Mouse (Mus musculus) cerebellum, adult 9-10 months (tissue): ENCODE measurements around the gene Adat1.
"Not testable (repeated sequence)": the region's sequence is repeated elsewhere in the genome, so short reads cannot be mapped to it uniquely, and the experiment has no call there.

Source experiments
- DNase-seq: peaks from one replicate; pipeline ENCODE4 v3.0.0; 2022

Gene Adat1

DNA sequence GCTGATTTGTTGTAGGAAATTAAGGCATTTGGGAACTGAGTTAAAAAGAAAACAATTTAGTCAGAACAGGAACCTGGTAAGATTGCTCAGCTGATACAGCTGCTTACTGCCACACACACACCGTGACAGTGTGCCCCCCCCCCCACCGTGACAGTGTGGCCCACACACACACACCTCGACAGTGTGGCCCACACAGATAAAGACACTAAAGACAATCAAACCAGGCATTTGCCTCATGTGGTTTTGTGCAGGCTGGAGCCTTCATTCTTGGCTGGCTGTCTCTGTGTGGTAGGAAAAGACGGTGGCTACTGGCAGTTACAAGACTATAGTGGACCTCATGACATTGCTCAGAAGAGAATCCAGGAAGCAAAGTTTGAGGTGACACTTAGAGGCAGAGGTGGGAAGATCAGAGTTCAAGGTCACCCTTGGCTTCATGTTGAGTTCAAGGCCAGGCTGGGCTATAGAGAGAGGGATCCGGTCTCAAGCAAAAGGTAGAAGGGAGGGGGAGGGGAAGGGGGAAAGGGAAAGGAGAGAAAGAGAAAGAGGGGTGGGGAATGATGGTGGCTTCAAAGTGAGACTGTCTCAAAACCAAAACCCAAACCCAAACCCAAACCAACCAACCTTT lies 24.7 kb downstream of the Adat1 start:
- DNase-seq: no peak

DNA sequence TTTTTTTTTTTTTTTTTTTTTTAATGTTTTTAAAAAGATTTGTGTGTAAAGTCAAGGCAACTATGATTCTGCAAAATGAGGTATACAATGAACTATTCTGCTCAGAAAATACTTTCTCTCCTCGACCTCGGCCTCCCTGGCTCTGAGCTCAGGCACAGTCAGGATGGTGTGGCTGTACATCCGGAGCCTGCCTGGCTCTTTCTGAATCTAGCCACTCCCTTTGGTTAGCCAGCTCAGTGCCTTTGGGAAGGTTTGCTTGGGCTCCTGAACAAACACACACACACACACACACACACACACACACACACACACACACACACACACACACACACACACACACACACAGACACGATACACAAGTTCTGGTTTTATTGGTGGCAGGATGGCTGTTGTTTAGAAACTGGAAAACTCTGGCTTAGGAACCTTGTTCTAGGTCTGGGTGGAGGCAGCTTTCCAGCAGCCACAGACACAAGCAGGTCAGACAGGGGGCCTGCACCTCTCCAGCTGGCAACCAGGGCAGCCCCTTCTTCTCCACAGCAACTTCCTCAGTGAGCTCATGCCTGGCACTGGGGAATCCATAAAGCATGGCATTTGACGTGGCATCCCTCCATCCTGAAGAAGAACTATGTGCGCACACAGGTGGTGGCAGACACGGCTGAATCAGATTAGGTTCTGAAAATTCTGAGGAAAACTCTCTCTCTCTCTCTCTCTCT lies 27.1 kb downstream of the Adat1 start:
- no peak for DNase-seq

DNA sequence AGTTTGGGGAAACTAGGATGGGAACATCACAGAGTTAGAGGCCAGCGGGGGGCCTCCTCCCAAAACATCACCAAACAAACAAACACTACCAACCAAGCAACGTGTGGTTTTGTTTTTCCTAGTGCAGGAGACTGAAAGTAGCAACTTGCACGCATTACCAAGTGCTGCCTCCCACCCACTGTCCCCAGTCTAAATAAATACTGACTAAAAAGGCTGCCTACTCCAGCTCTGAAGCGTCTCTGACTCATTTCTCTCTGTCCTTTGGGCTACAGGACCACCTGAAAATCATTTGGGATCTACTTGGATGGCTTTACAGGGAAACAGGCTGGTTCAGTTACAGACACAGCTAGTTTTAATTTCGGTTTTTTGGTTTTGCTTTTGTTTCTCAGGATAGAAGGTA lies 27.8 kb downstream of the Adat1 start:
- no peak for DNase-seq

DNA sequence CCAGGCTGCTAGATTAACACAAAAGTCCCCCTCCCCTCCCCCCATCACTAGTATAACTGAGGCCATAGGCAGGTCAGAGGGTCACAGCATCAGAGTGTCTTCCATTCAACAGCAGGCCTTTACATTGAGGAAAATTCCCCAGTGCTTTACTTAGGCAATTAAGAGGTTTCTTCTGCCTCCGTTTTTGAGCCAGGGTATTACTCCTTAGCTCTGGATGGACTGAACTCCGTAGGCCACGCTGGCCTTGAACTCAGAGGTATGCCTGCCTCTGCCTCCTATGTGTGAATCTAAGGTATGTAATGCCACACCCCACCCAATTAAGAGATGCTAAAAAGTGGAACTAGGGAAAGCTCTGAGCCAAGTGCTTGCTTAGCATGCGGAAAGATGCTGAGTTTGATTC lies 28.6 kb downstream of the Adat1 start:
- no peak for DNase-seq

DNA sequence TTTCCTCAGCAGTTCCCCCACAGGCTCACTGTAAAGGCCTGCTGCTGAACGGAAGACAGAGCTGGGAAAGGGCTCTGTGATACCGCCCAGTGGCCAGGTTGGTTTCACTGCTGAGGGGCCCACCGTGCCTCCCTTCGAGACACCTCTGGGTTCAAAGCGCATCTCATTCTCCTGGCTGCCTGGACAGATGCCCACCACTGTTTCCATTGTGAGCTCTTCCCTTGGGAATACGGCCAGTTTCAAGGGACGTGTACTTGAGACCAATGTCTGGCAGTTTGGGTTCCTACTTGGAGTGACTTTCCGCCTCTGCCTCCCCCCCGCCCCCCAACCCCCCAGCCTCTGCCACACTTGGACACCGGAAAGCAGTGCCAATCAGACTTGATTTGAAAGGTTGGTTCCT lies 29.0 kb downstream of the Adat1 start:
- DNase-seq: no peak

DNA sequence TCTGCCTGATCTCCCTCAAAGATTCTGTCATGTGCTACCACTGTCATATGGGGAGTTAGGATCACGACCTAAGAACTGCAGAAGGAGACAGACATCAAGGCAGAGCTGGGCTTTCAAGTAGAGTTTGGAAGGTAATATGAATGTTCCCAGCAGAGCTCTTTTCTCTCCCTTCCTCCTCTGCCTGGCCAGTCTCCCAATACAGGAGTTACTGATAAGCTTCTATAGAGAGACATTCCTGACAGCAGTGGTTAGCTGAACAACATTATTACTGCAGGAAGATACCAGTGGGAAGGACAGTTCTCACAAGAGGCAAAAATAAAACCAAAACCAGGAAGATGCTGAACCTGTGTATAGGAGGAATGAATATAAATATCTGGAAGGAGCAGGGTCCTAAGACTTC lies 29.5 kb downstream of the Adat1 start:
- DNase-seq: no peak

DNA sequence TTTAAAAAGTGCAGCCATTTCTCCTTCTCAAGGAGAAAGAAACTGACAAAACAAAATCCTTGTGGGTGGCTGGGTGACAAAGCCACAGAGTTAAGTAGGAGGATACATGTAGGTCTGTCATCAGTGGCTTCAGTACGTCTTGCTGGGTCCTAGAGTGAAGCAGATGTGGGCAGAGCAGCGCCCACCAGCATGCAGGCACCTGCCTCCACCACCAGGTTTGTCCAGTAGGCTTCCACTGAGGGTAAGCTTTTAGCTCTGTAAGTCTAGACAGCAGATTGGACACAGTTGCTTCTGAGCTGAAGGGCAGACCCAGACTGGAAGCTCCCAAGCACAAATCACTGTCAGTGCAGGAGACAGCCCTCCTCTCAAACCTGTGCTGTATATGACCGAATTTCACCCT lies 30.8 kb downstream of the Adat1 start:
- no peak for DNase-seq

DNA sequence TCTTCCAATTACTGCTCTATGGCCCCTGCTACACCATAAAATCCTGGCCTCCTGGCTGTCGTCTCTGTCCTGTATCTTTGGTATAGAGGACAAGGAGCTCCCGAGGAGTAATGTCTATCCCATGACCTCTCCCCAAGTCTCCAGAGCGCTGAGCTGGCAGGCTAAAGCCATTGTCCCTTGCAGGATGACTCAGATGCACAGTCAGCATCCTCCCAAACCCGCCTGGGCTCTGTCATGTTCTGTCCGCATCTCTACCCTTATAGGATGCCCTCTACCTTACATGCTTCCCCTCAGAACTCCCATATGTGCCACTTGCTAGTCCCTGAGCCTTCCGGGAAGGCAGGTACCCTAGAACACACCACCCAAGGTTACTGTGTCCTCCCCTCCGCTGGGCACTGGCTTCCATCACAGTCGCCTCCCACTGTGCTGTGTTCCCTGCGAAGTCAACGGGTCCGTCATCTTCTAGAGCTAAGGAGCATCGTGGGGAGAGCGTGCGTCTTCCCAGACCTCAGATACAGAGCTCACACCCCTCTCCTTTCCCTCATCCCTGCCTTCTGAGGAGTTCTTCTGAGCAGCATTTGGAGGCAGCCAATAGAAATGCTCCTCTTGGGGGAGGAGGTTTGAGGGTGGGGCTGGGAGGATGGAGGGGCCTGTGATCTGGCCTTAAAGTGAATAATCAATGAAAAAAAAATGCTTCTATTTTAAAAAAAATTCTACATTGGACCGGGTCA lies 31.3 kb downstream of the Adat1 start:
- DNase-seq: no peak

DNA sequence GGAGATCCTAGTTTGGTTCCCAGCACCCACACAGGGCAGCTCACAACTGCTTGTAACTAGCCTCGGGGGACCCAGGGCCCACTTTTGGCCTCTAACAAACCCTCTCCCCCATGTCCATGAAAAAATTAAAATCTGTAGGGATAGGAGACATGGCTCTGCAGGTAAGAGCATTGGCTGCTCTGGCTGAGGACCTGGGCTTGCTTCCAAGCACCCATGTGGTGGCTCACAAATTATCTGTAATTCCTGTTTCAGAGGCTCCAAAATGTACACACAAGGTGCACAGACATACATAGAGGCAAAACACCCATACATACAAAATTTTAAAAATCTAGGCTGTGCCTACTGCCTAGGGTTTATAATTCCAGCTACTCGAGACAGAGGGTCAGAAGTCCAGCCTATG lies 34.9 kb downstream of the Adat1 start:
- no peak for DNase-seq

DNA sequence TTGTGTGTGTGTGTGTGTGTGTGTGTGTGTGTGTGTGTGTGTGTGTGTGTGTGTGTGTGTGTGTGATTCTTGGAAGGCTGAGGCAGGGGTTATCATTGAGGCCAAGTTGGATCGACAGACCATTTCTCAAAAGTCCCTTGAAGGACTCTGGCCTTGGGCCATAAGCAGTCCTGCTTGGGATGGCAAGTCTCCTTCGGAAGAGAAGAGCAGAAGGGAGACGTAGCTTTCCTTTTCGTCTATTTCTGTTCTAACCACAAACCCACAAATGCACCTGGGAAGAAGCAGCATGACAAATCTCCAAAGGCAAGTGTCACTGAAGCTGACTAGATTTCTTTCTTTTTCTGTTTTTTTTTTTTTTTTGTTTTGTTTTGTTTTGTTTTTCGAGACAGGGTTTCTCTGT lies 36.2 kb downstream of the Adat1 start:
- DNase-seq: no peak

DNA sequence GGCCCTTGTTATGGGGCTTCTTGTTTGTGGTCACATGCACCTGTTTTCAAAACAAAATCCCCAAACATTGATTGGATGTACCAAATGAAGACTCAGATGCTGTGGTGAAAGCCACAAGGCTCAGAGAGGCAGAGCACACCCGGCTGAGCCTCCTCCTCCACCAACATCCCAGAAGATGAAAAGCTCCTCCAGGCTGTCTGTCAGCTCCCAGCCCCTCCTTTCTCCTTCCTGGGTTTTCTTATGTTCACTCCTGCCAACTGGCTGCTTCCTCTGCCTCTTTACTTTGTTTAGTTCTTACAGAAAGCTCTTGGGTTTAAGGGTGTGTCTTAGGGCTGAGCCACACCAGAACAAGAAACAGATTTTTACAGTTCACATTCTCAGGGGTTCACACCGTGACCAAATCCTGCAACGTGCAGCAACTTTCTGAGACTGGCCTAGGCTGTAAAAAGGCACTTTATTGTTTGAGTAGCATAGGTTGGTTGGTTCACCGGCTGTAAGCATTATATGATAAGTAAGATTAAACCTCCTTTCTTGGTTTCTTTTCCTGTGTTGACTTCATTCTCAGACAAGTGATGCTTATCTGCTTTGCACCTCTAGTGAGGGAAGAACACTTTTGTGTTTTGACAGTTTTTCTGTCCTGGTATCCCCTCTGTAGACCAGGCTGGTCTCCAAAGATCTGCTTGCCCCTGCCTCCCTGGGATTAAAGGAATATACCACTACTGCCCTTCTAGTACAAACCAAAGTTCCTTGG lies 37.1 kb downstream of the Adat1 start:
- no peak for DNase-seq

DNA sequence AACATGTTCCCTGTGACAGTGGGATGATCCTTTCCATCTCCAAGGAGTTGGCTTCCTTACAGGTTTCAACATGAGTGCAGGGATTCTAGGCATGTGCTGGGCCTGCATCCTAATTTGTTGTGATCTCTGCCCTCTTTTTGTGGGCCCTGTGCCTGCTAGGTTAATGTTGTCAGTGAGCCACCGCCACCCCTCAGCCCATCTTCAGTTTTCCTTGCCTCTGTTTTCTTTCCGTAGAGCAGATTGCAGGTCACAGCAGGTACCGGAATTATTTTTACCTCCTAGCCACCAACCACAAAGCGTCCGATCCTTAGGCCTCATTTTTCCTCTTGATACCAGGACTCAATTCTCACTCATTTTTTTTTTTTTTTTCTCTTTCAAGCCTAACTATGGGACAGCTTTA lies 40.2 kb downstream of the Adat1 start:
- peak; percentile 81 for DNase-seq

DNA sequence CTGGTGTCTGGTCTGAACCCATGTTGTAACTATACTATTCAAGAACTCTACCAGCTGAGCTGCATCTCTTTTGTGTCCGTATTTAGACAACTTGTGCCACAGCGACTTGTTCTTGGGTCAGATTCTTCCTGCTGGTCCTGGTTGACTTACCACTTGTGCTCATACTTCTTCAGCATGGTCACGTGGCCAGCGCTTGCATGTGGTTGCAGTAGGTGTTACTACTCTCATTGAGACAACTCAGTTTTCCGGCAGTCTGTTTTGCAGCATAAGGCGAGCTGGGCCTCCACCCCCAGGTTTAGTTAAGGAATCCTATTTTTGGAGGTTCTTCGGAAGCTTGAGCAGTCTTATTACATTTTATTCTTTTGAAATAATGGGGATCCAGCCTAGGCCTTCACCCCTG lies 40.8 kb downstream of the Adat1 start:
- DNase-seq: no peak

DNA sequence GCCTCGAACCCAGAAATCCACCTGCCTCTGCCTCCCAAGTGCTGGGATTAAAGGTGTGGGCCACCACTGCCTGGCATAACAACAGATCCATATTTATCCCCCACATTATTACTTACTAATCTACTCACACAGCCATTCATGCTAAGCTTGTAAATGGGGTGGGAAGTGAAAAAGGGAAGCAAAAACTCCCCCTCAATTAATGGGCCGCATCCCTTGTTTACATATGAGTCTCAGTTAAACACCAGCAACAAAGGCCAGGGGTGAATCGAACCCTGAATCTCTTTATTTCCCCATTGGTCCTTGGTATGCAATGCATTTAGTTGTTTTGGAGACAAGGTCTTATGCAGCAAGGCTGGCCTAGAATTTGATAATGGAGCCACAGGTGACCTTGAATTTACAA lies 41.3 kb downstream of the Adat1 start:
- no peak for DNase-seq

DNA sequence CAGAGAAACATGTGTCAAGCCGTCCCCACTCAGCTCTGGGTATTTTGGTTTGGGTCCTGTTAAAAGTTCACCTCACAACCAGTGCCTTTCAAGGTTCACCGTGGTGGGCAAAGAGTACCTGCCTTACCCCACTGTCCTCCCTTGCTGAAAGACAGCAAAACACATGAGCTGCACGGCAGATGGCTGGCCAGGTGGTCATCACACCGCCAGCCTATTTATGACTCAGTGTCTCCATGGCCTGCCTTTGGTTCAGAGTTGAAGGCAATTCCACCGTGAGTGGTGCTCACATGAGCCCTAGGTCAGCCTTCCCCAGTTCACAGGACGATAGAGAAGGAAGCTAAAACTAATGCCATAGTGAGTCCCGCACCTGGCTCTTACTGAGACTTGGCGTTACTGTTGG lies 44.1 kb downstream of the Adat1 start:
- DNase-seq: peak; percentile 69

DNA sequence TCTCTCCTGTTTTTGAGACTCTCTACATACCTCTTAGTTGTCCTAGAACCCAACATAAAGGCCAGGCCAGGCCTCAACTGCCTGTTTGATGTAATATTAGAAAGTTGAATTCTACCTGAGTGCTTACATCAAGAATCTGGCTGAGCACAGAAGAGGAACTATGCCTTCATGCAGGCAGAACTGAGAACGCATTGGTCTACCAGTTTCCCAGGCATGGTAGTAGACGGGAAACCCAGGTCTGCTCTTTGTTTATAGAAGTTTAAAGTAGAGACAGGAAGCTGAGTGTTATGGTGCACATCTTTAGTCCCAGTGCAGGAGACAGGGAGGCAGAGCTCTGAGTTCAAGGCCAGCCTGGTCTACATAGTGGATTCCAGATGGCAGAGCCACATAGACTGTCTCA lies 45.0 kb downstream of the Adat1 start:
- DNase-seq: no peak

DNA sequence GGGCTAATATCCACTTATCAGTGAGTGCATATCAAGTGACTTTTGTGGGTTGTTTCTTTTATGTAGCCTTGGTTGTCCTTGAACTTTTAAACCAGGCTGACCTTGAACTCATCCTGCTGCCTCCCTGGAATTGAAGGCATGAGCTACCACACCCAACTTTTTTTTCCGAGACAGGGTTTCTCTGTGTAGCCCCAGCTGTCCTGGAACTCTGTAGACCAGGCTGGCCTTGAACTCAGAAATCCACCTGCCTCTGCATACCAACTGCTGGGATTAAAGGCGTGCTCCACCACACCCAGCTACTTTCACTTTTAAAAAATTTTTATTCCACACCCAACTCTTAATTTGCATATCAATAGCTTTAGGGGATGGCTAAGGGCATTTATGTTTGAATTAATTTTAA lies 48.6 kb downstream of the Adat1 start:
- no peak for DNase-seq

DNA sequence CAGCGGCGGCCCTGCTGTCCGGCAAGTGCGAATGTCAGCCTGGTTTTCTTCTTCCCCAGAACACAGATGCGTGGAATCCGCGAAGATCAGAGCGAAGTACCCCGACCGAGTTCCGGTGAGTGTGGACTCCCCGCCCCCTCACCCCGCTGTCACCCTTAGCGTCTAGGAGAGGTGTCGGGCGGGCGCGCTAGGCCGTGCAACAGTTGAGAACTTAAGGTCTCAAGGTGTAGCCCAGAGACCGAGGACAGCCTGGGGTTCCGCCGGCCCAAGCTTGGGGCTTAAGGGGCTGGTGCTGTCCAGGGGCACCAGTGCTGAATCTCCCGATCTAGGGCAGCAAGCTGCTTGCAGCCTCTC lies 51.0 kb downstream of the Adat1 start:
- peak; percentile 66 for DNase-seq

DNA sequence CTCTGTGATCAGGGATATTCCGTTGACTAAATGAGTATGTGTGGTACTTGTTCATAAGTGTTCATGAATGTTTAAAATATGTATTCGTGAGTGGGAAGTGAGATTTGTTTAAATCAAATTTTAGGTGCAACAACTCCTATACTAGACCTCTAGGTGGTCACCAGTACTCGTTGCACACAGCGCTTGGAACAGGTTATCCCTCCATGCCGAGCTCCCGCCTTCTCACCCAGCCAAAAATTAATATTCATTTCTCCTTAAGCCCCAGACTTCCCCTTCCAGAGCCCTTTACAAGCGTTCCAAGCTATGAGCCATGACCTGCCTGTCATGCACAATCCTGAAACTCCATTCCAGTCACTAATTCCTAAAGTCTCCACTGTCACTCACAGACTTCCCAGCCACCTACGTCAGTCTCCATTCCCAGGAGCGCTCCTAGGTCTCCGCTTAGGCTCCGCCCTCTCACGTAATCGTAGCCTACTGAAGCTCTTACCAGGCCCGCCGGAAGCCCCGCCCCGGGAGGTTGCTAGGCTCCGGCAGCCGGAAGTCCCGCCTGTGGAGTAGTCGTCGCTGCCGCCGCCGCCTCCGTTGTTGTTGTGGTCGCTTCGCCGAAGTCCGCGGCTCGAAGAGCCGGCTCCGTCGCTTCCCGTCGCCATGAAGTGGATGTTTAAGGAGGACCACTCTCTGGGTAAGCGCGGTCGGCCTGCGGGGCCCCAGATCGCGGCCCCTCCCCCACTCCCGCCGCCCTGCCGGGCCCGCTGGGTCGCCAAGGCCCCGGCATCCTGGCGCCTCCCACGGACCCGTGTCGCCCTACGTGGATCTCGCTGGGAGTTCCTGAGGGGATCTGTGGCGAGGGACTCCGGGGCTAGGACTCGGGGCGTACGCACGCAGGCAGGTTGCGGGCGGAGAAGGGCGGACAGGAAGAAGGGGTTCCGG lies 51.7 kb downstream of the Adat1 start, which contains the start of gene Gabarapl2:
Gene Gabarapl2 (plus strand): TSS at position 533 of the 930 bp plus-strand sequence.
- peak; percentile 98 for DNase-seq

DNA sequence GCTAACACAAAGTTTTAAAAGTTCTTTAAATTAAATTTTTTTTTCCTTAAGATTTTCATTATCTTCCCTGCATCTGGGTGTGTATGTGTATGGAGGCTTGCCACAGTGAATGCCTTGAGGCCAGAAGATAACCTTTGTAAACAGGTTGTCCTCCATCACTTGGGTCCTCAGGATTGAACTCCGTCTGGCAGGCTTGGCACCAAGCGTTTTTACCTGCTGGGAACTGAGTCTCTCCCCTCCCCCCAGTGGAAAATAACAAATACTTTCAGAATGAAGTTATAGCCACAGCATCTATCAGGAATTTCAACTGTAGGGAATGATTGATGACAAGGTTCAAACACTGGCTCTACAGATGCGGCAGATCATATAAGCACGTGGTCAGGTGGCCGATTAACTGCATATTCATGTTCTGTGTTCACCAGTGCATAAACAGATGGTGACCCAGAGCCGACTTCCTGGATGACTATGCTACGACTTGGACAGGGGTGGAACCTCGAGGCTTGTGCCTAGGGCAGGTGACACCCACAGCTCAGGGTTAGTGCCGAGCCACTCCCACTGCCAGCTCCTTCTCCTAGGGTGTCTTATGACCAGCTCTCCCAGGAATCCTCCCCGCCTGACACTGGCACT lies 52.5 kb downstream of the Adat1 start:
- DNase-seq: peak; percentile 83

DNA sequence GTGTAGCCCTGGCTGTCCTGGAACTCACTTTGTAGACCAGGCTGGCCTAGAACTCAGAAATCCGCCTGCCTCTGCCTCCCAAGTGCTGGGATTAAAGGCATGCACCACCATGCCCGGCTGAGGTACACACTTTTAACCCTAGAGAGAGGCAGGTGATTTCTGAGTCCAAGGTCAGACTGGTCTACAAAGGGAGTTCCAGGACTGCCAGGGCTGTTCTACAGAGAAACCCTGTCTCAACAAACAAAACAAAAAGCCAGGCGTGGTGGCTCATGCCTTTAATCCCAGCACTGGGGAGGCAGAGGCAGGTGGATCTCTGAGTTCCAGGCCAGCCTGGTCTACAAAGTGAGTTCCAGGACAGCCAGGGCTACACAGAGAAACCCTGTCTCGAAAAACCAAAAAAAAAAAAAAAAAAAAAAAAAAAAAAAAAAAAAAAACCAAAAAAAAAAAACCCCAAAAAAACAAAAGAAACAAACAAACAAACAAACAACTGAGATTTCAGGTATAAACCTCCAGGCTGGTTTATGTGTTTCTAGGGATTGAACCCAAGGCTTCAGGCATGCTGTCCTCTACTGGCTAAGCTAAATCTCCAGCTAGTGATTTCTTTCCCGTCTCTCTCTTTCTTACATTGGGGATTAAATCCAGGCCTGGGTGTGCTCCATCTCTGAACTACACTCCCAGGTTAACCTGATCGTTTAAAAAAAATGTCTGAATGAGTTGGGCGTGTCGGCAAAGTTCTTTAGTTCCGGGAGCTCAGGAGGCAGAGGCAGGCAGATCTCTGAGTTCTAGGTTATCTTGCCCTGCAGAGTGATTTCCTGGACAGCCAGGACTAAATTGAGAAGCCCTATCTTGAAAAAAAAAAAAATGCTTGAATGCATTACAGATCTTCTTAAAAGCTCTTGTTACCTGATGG lies 53.8 kb downstream of the Adat1 start:
- not testable (repeated sequence) for DNase-seq
